ENCODE assay signal across 17 mouse cellular contexts in the genomic region with DNA sequence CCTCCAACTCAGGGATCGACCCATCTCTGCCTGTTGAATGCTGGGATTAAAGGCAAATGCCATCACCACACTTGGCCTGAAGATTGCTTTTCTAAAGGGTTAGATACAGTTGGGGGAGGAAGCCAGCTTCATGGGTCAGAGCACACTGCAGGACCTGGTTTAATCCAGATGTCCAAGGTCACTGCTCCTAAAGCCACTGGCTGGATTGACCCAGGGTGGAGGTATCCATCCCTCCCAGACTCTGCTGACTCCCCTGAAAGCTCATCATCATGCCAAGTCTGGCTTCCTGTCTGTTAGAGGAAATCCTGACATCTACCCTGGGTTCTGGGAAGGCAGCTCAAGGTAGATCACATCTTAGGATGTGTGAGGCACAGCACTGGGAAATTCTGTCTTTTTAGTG. TPM values are rescaled to one million over a fixed set of nuclear protein-coding genes. Genes with fewer than 3 reads are reported as not detected.
"Had no signal": no experiment of that assay in that cellular context is flagged by ENCODE, and none has a peak within 500 bp of the region (broad histone marks: within the 10 kb centered on the region; RNA-seq: fewer than 3 reads in every experiment).

No protein-coding gene starts in this region.

- H3K36me3 ChIP-seq: neural tube, embryonic 13.5 days; neural tube, embryonic 15.5 days; stomach, embryonic 15.5 days had no signal

- H3K27me3 ChIP-seq: stomach, embryonic 15.5 days had no signal

- H3K27ac ChIP-seq: neural tube, embryonic 13.5 days; neural tube, embryonic 15.5 days; stomach, embryonic 15.5 days had no signal

- H3K9ac ChIP-seq: neural tube, embryonic 13.5 days; neural tube, embryonic 15.5 days; stomach, embryonic 15.5 days had no signal

- H3K4me2 ChIP-seq: neural tube, embryonic 13.5 days; neural tube, embryonic 15.5 days; stomach, embryonic 15.5 days had no signal

- DNase-seq: retina, postnatal 1 day; right cerebral cortex, adult 18-20 months; right cerebral cortex, postnatal 14 days; right cerebral cortex, postnatal 25 days; right cerebral cortex, postnatal 4 days; spleen, adult 18-20 months; thymus, adult 18-20 months; thymus, adult 2 months; thymus, postnatal 14 days; thymus, postnatal 25 days; thymus, postnatal 36 days; thymus, postnatal 4 days had no signal

- H3K4me3 ChIP-seq: neural tube, embryonic 13.5 days; neural tube, embryonic 15.5 days; stomach, embryonic 15.5 days had no signal

- H3K9me3 ChIP-seq: neural tube, embryonic 13.5 days; neural tube, embryonic 15.5 days; stomach, embryonic 15.5 days had no signal

RNA-seq across cellular contexts. Expression of gene Xirp1, which starts 24.6 kb away (rescaled TPM):
- polyA plus RNA-seq: small intestine, adult 2 months; thymus, postnatal 0 days had no signal
